Mouse (Mus musculus) C2C12 (cell line): ENCODE results near the gene Trpm4. TPM values are rescaled to one million over a fixed set of nuclear protein-coding genes. Genes with fewer than 3 reads are reported as not detected.

Source experiments
- H3K27me3 ChIP-seq: one replicate; pipeline ENCODE4 v1.6.1; 2011; ENCODE audit not compliant: control insufficient read depth, insufficient read depth, insufficient read length
- H3K36me3 ChIP-seq: one replicate; pipeline ENCODE4 v1.6.1; 2011; ENCODE audit not compliant: control insufficient read depth, insufficient read depth
- H3K4me3 ChIP-seq: one replicate; pipeline ENCODE4 v1.5.1; 2011; ENCODE audit warnings: mild to moderate bottlenecking, control low read depth; ENCODE audit not compliant: poor library complexity, insufficient read depth, severe bottlenecking
- H3K79me2 ChIP-seq: one replicate; pipeline ENCODE4 v1.6.1; 2011; ENCODE audit not compliant: control insufficient read depth, insufficient read depth
- H3K79me3 ChIP-seq: one replicate; pipeline ENCODE4 v1.6.1; 2011; ENCODE audit warnings: low read depth, control low read depth
- H3ac ChIP-seq: one replicate; pipeline ENCODE3; 2011; ENCODE audit warnings: low read depth; ENCODE audit not compliant: control insufficient read depth, insufficient read length
- CEBPB ChIP-seq: IDR thresholded peaks from one replicate; pipeline ENCODE4 v1.6.1; 2011; ENCODE audit warnings: low read depth, mild to moderate bottlenecking, control low read depth, moderate library complexity
- CTCF ChIP-seq: IDR thresholded peaks from one replicate; pipeline ENCODE4 v1.5.1; 2011; ENCODE audit not compliant: control insufficient read depth, insufficient read depth, insufficient read length
- FOSL1 ChIP-seq: IDR thresholded peaks from one replicate; pipeline ENCODE4 v1.8.0; 2011; ENCODE audit warnings: mild to moderate bottlenecking, low read length; ENCODE audit not compliant: poor library complexity, insufficient read depth, severe bottlenecking
- MAX ChIP-seq: IDR thresholded peaks from one replicate; pipeline ENCODE4 v1.6.1; 2011; ENCODE audit warnings: mild to moderate bottlenecking, control low read depth
- MYOD1 ChIP-seq: IDR thresholded peaks from one replicate; pipeline ENCODE4 v1.6.1; 2011; ENCODE audit warnings: low read depth; ENCODE audit not compliant: control insufficient read depth, insufficient read length
- MYOG ChIP-seq: IDR thresholded peaks from one replicate; pipeline ENCODE4 v1.6.1; 2011; ENCODE audit not compliant: control insufficient read depth, insufficient read length; ENCODE audit errors: extremely low read depth
- USF1 ChIP-seq: IDR thresholded peaks from one replicate; pipeline ENCODE4 v1.6.1; 2011; ENCODE audit warnings: low read depth, mild to moderate bottlenecking, control low read depth, moderate library complexity
- polyA plus RNA-seq: library from polyadenylated mRNA; unstranded; fragments of >200 nt; fragmentation: generic; extraction: Trizol; gene quantifications from one replicate; pipeline ENCODE4 v1.2.1, GENCODE M21; 2012; ENCODE audit warnings: missing spikeins

The Trpm4 gene
- polyA plus RNA-seq, 1 experiment, result 10.6 TPM

- peaks cover 40% of the 10 kb centered on the region for H3K27me3 ChIP-seq
- TF ChIP-seq FOSL1 (no peak), MYOG (no peak), CEBPB (no peak), MAX (no peak), CTCF (no peak), USF1 (no peak), MYOD1 (no peak)
- H3ac ChIP-seq, result no peak overlapping the region
- no peaks in the 10 kb centered on the region for H3K79me3 ChIP-seq
- no peak overlapping the region for H3K4me3 ChIP-seq
- no peaks in the 10 kb centered on the region for H3K36me3 ChIP-seq
- H3K79me2 ChIP-seq, result no peaks in the 10 kb centered on the region
These were observed 60.7 kb downstream of the Trpm4 start for GRCm38 (mm10) chr7:45272786-45273412.

- no peaks in the 10 kb centered on the region for H3K79me3 ChIP-seq
- no peak overlapping the region for H3K4me3 ChIP-seq
- H3ac ChIP-seq, result no peak overlapping the region
- H3K27me3 ChIP-seq, result peaks cover 79% of the 10 kb centered on the region
- no peaks in the 10 kb centered on the region for H3K79me2 ChIP-seq
- no peak for TF ChIP-seq USF1
- no peak for TF ChIP-seq CTCF
- TF ChIP-seq MYOD1, result no peak
- no peak for TF ChIP-seq CEBPB
- no peak for TF ChIP-seq MAX
- no peak for TF ChIP-seq MYOG
- no peak for TF ChIP-seq FOSL1
- H3K36me3 ChIP-seq, result no peaks in the 10 kb centered on the region
These were observed 68.1 kb downstream of the Trpm4 start for GRCm38 (mm10) chr7:45265518-45265917.

GRCm38 (mm10) chr7:45264348-45264747 lies 69.2 kb downstream of the Trpm4 start:
- Histone ChIP-seq H3K79me3 (no peaks in the 10 kb centered on the region), H3ac (no peak overlapping the region), H3K27me3 (peaks cover 86% of the 10 kb centered on the region), H3K36me3 (no peaks in the 10 kb centered on the region), H3K4me3 (no peak overlapping the region), H3K79me2 (no peaks in the 10 kb centered on the region)
- TF ChIP-seq MYOD1, result no peak
- TF ChIP-seq USF1, result no peak

GRCm38 (mm10) chr7:45263006-45263607 lies 70.5 kb downstream of the Trpm4 start:
- Histone ChIP-seq H3K79me2 (no peaks in the 10 kb centered on the region), H3K4me3 (no peak overlapping the region), H3K27me3 (peaks cover 85% of the 10 kb centered on the region), H3K79me3 (no peaks in the 10 kb centered on the region), H3K36me3 (no peaks in the 10 kb centered on the region), H3ac (no peak overlapping the region)
- no peak for TF ChIP-seq CTCF
- TF ChIP-seq USF1, result no peak
- TF ChIP-seq CEBPB, result no peak
- TF ChIP-seq MYOD1, result no peak
- no peak for TF ChIP-seq MYOG
- no peak for TF ChIP-seq MAX
- TF ChIP-seq FOSL1, result no peak

GRCm38 (mm10) chr7:45262266-45262665 lies 71.3 kb downstream of the Trpm4 start:
- Histone ChIP-seq H3K79me3 (no peaks in the 10 kb centered on the region), H3ac (no peak overlapping the region), H3K79me2 (no peaks in the 10 kb centered on the region), H3K36me3 (no peaks in the 10 kb centered on the region), H3K27me3 (peaks cover 85% of the 10 kb centered on the region), H3K4me3 (no peak overlapping the region)
- TF ChIP-seq MYOG, result no peak

- Histone ChIP-seq H3K79me3 (no peaks in the 10 kb centered on the region), H3K36me3 (no peaks in the 10 kb centered on the region), H3K27me3 (peaks cover 73% of the 10 kb centered on the region), H3K4me3 (no peak overlapping the region), H3K79me2 (no peaks in the 10 kb centered on the region), H3ac (no peak overlapping the region)
- TF ChIP-seq CEBPB, result no peak
- no peak for TF ChIP-seq MYOD1
- no peak for TF ChIP-seq MAX
- TF ChIP-seq USF1, result no peak
- TF ChIP-seq FOSL1, result no peak
- TF ChIP-seq CTCF, result no peak
- TF ChIP-seq MYOG, result no peak
These were observed 74.3 kb downstream of the Trpm4 start for GRCm38 (mm10) chr7:45259281-45259680.
